Mouse (Mus musculus): ENCODE results near the gene Unc119b.
"Not testable (repeated sequence)": the region's sequence is repeated elsewhere in the genome, so short reads cannot be mapped to it uniquely, and the experiment has no call there.

Unc119b gene

DNA sequence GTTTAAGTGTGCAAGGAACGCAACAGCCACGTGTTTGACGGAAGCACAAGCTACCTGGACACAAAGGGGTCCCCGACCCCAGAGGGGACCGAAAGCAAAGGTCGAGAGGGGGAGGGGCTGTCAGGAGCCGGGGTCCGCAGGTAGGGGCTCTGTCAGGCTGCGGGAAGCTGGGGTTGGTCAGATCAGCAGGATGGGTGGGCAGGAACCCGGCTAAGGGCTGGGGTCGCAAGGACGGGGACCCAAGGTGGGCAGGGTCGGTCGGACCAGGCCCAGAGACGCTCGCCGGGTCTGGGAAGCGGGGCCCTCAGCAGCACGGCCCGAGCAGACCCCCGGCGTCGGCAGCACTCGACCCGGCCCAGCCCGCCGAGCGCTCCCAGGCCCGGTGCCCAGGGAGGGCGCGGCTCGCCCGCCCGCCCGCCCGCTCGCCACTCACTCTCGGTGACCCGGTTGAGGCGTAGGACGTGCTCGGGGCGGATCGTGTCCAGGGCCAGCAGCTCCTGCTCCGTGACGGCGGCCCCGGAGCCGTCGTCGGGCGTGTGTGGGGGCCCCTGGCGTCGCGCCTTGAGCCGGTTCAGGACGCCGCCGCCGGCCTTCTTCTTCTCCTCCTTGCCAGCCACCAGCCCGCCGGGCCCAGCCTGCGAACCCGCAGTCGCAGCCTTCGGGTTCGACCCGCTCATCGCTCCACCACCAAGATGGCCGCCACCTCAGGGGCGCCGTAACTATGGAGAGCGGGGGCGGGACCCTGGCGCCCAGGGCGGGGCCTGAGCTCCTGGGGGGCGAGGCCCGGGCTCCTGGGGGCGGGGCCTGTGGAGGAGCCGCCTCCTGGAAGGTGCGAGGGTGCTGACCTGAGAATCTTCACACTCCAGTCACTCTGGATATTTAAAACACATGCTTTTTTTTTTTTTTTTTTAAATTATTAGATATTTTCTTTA, at the start of gene Unc119b:
TSS of gene Unc119b (minus strand) at position 742 of the 932 bp plus-strand sequence.
- ATAC-seq (ENCODE audit: low TSS enrichment): peak; percentile 85

DNA sequence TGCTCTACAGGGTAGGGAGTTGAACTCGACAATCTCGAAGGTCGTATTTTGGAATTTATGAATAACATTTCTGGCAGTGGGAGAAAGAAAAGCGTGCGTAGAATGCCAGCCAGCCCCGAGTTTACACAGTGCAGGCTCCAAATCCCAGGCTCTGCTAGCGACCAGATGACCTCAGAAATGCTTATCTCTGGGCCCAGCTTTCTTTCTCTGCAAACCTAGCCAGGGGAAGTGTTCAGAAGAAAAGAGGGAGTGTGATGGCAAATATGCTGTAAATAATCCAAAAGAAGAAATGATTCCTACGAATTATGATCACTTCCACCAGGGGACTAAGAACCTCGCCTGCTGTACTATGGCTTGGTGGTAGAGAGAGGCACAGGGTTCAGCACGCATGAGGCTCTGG, 48.7 kb upstream of the Unc119b start:
- ATAC-seq (ENCODE audit: low TSS enrichment): no peak

DNA sequence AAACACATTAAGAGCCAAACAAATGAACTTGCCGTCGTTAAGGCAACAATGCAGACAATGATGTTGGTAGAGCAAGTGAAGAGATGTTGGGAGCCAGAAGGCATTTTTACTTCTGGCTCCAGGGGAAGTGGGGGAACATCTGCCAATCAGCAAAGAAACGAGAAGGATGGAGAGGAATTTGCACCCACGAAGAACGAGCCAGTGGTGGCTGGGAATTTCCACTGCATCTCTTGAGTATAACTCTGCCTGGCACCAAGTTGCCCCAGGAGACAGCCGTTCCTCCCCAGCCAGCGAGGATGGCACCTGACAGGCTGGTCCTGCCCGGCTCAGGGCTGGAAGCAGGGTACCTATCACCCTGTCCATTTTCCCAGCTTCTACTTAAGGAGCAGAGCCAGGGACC, 48.1 kb upstream of the Unc119b start:
- ATAC-seq (ENCODE audit: low TSS enrichment): peak; percentile 14; the same call in 1 of the 2 replicates

DNA sequence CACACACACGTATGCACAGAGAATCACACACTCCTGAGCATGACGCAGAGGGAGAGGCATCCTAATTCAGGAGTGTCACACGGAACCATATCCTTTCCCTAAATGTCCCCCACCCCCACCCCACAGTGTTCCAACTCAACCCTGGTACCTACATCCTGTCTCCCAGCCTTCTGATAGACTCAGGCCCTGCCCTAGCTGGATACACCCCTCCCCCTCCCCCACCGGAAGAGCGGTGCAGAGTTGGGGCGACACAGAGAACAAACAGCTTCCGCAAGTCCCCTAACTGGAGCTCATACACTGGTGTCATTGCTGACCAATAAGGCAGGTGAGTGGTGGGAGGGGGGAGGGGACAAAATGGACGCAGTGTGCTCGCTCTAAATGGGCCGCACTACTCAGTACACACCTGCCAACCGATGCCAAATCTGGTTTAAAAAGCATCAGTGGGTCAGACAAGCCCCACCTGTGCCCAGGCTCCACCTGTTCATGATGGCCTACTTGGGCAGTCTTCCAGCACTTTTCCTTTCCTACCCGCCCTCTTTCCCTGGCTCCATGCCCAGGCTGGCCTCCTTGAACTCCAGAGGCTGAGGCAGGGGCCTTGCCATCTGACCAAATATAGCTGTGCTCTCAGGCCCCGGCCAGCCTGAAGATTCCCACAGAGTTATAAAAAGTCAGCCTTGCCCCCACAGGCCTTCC, 46.6 kb upstream of the Unc119b start:
- ATAC-seq (ENCODE audit: low TSS enrichment): no peak

DNA sequence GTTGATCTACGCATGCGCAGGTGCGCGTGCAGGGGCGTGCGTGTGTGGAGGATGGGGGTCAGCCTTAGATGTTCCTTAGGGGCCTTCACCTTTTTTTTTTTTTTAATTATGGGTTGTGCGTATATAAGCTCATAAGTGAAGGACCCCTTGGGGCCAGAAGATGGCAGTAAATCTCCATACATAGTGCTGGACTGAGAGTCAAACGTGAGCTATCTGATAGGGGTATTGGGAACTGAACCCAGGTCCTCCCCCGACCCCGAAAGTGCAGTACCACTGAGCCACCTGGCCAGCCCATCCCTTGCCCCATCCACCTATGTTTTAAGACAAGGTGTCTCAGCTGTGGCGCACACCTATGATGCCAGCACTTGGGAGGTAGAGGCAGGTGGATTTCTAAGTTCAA, 44.8 kb upstream of the Unc119b start:
- ATAC-seq (ENCODE audit: low TSS enrichment): no peak

DNA sequence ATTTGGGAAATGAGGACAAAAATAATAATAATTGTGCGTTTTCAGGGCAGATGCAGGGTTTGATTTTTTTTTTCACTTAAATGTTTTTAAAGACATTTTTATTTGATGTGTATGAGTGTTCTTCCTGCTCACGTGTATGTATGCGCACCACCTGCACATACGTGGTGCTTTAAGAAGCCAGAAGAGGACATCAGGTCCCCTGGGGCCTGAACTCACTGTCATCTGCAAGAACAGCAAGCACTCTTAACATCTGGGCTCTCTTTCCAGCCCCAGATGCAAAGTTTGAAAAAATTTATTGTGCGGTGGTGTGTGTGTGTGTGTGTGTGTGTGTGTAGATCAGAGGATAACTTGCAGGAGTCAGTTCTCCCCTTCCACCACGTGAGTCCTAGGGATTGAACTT, 43.1 kb upstream of the Unc119b start:
- ATAC-seq (ENCODE audit: low TSS enrichment): no peak

DNA sequence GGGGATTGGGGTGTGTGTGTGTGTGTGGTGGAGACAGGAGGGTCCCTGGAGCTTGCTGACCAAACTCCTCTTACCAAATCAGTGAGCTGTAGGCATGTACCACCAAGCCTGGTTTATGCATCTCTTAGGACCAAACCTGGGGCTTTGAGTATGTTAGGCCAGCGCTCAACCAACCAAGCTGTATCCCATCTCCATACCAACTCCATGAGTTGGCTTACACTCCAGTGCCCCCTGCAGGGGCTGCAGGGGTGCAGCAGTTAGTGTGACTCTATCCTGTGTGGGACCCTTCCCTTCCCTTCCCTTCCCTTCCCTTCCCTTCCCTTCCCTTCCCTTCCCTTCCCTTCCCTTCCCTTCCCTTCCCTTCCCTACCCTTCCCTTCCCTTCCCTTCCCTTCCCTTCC, 39.8 kb upstream of the Unc119b start:
- no peak for ATAC-seq (ENCODE audit: low TSS enrichment)

DNA sequence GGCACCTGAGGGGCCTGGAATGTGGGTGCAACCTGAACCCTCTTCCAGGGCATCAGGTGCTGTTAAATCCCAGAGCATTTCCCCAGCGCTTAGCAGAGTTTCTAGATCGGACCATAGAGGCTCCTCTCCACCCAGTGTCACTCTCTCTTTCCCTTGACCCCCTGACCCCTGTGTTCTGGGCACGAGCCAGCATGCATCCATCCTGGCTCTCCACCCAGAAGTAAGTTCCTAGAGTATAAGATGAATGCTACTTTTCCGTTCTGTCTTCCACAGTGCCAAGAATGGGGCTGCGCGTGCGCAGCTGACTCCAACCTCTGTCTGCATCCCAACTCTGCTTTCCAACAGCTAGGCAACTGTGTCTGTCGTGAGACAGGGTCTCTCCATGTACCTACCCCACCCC, 35.4 kb upstream of the Unc119b start:
- ATAC-seq (ENCODE audit: low TSS enrichment): no peak

DNA sequence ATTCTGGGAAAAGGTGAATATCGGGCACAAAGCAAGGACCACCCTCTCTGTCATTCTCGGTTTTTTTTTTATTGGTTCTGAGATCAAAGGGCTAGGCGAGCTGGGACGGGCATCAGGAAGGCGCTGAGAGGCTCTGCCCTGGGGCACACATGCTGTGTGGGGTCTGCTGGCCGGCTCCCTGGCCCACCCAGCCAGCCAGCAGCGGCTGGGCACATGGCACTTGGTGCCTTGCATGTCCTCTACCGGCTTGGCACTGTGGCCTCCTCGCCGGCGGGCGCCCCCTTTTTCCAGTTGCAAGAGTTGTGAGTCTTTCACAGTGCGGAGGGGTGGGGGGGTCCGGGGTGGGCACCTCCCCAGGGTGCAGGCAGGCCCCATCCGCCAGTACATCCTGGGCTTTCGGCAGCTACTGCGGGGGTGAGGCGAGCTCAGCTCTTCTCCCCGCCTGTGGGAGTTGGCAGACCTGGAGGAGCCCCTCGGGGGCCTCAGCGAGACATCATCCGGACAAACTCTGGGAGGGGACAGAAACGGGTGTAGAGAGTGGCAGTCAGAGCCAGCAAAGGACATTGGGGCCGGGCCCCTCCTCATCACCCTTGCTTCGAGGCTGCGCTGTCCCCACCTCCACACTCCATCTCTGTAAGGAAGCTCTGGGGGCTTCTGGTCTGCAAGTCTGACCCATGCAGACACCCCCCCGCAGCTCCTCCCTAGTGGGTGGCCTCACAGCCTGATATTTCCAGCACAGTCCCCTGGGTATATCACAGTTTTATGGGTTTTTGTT, 34.1 kb upstream of the Unc119b start:
- no peak for ATAC-seq (ENCODE audit: low TSS enrichment)

DNA sequence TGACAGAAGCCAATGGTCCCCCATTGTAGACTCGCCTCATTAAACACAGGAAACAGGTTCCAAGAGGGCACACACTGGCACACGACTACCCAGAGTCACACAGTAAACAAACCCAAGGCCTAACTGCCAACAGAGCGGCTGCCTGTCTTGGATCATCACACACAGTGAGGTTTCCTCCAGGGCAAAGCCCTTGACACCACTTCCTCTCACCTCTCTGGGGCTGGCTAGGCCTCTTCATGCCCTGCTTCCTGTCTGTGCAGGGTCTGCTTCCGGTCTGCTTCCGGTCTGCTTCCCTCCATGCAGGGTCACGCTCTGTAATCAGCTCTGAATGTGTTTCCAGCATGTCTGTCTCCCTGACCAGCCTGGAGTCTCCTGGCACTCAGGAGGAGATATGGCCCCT, 32.6 kb upstream of the Unc119b start:
- ATAC-seq (ENCODE audit: low TSS enrichment): no peak

DNA sequence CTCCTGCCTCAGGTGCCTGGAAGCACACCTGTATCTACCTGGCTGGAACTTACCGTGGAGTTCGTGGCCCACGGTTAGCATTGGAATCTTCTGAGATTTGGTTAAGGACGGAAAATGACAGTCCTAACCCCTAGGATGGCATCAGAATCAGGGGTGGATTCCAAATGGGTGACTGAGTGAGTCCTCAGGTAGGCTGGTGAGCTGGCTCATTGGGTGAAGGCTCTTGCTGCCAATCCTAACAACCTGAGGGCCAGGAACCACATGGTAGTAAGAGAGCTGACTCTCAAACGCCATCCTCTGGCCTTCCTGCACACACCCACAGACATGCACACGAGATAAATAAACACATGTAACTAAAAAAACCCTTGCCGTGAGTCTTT, 32.0 kb upstream of the Unc119b start:
- ATAC-seq (ENCODE audit: low TSS enrichment): no peak

DNA sequence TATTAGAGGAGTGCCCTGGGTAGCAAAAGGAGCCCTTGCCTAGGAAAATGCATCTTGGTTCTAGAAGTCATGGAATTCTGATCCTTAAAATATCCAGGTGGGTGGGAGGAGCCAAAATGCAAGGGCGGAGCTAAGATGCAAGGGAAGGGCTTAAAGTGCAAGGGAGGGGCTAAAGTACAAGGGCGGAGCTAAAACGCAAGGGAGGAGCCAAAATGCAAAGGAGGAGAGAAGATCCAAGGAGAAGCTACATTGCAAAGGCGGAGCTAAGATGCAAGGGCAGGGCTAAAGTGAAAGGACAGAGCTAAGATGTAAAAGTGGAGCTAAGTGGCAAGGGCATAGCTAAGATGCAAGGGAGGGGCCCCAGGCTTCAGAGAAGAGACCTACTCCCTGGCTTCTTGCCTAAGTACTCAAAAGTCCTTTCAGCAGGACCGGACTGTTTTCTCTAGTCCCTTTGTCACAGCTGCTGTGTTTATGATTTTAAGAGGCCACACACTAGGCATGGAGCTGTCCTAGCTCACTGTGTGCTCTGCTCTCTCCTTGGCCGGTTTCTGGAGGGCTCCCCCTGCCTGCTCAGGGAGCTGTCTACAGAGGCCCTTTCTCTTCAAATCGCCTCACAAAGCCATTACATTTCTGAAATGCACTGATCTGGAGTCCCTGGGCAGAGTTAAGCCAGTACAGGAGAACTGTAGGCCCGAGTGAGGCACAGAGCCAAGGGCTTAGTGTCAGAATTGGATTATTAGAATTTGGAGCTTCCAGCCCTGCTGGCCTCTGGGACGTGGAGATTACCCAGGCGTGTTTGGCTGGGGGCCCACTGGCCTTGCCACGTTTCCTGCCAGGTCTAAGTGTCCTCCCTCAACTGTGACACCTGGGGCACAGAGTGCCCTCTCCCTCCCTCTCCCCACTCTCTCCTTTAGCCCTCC, 31.4 kb upstream of the Unc119b start:
- ATAC-seq (ENCODE audit: low TSS enrichment): no peak

DNA sequence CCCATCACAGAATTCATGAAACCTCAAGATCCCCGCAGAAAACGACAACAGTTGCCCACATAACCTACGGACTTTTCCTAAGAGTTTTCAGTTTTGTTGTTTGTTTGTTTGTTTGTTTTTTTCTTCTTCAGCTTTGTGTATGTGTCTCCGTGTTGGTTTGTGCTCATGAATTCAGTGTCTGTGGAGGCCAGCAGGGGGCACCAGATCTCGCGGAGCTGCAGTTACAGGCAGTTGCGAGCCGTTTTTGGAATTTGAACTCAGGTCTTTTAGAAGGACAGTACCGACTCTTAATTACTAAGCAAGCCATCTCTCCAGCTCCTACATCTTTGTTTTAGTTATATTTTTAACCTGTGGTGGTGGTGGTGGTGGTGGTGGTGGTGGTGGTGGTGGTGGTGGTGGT, 30.6 kb upstream of the Unc119b start:
- no peak for ATAC-seq (ENCODE audit: low TSS enrichment)

DNA sequence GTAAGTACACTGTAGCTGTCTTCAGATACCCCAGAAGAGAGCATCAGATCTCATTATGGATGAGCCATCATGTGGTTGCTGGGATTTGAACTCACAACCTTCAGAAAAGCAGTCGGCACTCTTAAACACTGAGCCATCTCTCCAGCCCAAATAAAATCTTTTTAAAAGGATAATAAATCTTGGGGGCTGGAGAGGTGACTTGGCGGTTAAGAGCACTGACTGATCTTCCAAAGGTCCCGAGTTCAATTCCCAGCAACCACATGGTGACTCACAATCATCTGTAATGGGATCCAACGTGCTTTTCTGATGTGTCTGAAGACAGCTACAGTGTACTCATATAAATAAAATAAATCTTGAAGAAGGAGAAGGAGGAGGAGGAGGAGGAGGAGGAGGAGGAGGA, 29.7 kb upstream of the Unc119b start:
- ATAC-seq (ENCODE audit: low TSS enrichment): not testable (repeated sequence)

DNA sequence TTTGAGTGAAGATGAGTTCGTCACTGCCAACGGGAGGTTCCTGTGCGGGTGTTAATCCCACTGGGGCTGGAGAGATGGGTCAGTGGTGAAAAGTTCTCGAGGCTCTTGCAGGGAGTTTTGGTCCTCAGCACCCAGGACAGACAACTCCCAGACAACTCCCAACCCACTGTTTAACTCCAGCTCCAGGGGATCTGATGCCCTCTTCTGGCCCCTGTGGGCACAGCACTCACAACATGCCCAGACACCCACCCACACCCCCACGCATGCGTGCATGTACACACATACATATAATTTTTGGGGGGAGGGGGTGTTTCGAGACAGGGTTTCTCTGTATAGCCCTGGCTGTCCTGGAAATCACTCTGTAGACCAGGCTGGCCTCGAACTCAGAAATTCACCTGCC, 28.8 kb upstream of the Unc119b start:
- 0 out of 2 replicates have a peak, but pooled peaks have one; percentile 10 for ATAC-seq (ENCODE audit: low TSS enrichment)

DNA sequence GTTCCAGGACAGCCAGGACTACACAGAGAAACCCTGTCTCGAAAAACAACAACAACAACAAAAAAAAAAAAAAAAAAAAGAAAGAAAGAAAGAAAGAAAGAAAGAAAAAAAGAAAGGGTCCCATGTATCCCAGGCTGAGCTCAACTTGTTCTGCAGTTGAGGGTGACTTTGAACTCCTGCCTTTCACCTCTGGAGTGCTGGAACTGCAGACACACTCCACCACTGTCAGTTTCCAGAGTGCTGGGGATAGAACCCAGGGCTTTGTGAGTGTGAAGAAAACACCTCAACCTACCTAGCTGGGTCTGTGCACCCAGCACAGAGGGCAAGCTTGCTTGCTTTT, 27.1 kb upstream of the Unc119b start:
- ATAC-seq (ENCODE audit: low TSS enrichment): not testable (repeated sequence)

DNA sequence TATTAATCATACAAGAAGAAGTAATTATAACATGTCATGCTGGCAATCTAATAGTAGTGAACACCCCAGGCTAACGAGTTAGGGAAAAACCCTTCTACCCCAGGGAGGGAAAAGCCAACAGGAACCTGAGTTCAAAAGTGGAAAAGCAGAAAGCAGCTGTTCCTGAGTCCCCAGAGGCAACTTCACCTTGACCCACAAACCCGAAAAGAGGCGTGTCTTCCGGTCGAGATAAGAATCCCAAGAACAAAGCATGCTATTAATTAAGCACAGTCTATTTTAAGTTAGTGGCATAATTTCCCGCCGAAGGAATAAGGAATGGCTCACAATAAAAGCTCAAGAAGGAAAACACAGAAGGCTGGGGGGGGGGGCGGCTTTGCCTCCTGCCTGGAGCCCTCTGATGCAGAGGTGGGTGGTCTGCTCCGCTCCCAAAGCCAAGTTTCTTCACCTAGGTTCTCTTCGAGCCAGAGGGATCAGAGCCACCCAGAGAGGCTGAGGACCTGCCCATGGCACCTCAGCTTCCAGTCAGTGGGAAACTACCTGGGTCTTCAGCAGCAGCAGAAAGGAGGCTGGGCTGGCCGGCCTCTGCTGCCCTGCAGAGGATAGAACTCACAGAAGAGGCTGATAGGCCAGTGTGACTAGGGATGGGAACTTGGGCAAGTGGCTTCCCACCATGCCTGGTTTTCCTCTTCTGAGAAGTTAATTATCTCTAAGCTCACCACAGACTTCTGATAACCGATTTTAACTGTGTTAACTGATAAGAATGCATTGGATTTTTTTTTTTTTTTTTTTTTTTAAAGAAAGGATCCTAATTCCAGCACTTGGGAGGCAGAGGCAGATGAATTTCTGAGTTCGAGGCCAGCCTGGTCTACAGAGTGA, 26.5 kb upstream of the Unc119b start:
- no peak for ATAC-seq (ENCODE audit: low TSS enrichment)

DNA sequence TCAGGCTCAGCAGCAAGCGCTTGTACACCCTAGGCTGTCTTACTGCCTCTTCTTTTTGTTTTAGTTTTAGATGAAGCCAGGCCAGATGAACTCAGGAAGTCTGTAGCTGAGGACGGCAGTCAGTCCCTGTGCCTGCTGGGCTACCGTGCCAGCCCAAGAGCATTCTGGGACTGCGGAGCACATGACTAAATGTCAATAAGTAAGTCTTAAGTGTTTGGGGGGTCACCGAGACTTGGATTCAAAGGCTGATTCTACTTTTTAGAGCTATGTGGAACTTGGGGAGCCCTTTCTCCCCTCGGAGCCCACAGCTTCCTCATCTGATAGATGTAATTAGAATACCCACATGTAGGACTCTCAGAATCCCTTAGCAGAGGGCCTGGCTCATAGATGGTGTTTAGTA, 25.9 kb upstream of the Unc119b start:
- ATAC-seq (ENCODE audit: low TSS enrichment): no peak

DNA sequence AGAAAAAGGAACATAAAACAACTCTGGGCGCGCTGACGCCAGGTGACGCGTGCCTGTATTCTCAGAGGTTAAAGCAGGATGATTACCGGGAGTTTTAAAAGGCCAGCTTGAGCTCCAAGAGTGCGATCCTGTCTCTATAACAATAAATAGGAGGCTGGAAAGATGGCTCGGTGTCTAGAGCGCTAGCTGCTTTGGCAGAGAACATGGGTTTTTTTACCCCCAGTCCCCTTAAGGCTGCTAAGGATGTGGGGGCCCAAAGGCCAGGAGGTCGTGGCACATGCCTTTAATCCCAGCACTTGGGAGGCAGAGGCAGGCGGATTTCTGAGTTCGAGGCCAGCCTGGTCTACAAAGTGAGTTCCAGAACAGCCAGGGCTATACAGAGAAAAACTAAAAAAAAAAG, 24.4 kb upstream of the Unc119b start:
- no peak for ATAC-seq (ENCODE audit: low TSS enrichment)
